Mouse (Mus musculus): Measurements from ENCODE around the gene 1700015F17Rik. TPM values are rescaled to one million over a fixed set of nuclear protein-coding genes. Genes with fewer than 3 reads are reported as not detected.
A peak's percentile ranks its signal among the peaks of the same experiment; 100 is the strongest.

The 1700015F17Rik gene
- polyA plus RNA-seq, 1 experiment from 2014 or later, result 0.30 TPM

GRCm38 (mm10) chr5:5495042-5495441 is 16.1 kb upstream of the 1700015F17Rik start:
- H3K36me3 ChIP-seq, result no peaks in the 10 kb centered on the region
- H3K4me1 ChIP-seq (replicated peaks), result no peaks in the 10 kb centered on the region
- DNase-seq (ENCODE audit: low spot score), result no peak
- no peaks in the 10 kb centered on the region for H3K9me3 ChIP-seq
- H3K4me3 ChIP-seq, result no peak overlapping the region
- no peak overlapping the region for H3K27ac ChIP-seq
- 86% methylated on average over 4 of the region's 4 CpGs for WGBS
- H3K27me3 ChIP-seq (ENCODE audit: insufficient read depth, poor library complexity, severe bottlenecking), result peaks cover 10% of the 10 kb centered on the region

- 42% methylated on average over 16 of the region's 16 CpGs for WGBS
- DNase-seq (ENCODE audit: low spot score), result peak; percentile 29
- Histone ChIP-seq H3K4me1 (replicated peaks) (no peaks in the 10 kb centered on the region), H3K27ac (no peak overlapping the region), H3K9me3 (no peaks in the 10 kb centered on the region), H3K4me3 (no peak overlapping the region), H3K27me3 (ENCODE audit: insufficient read depth, poor library complexity, severe bottlenecking) (peaks cover 10% of the 10 kb centered on the region), H3K36me3 (no peaks in the 10 kb centered on the region)
Observed at GRCm38 (mm10) chr5:5494269-5495005, 15.5 kb upstream of the 1700015F17Rik start.

- no peak for DNase-seq (ENCODE audit: low spot score)
- no peak overlapping the region for H3K4me3 ChIP-seq
- H3K27ac ChIP-seq, result no peak overlapping the region
- no peaks in the 10 kb centered on the region for H3K4me1 ChIP-seq (replicated peaks)
- peaks cover 10% of the 10 kb centered on the region for H3K27me3 ChIP-seq (ENCODE audit: insufficient read depth, poor library complexity, severe bottlenecking)
- 93% methylated on average over 4 of the region's 4 CpGs for WGBS
- no peaks in the 10 kb centered on the region for H3K9me3 ChIP-seq
- no peaks in the 10 kb centered on the region for H3K36me3 ChIP-seq
Observed at GRCm38 (mm10) chr5:5492163-5492562, 13.2 kb upstream of the 1700015F17Rik start.

GRCm38 (mm10) chr5:5486071-5486470 is 7.1 kb upstream of the 1700015F17Rik start:
- H3K27me3 ChIP-seq (ENCODE audit: insufficient read depth, poor library complexity, severe bottlenecking), result no peaks in the 10 kb centered on the region
- no peak overlapping the region for H3K27ac ChIP-seq
- H3K36me3 ChIP-seq, result no peaks in the 10 kb centered on the region
- no peaks in the 10 kb centered on the region for H3K4me1 ChIP-seq (replicated peaks)
- DNase-seq (ENCODE audit: low spot score), result no peak
- H3K9me3 ChIP-seq, result no peaks in the 10 kb centered on the region
- WGBS, result 32% methylated on average over 3 of the region's 3 CpGs
- H3K4me3 ChIP-seq, result no peak overlapping the region

- DNase-seq (ENCODE audit: low spot score), result no peak
- no peaks in the 10 kb centered on the region for H3K9me3 ChIP-seq
- no peaks in the 10 kb centered on the region for H3K27me3 ChIP-seq (ENCODE audit: insufficient read depth, poor library complexity, severe bottlenecking)
- no peaks in the 10 kb centered on the region for H3K36me3 ChIP-seq
- no peaks in the 10 kb centered on the region for H3K4me1 ChIP-seq (replicated peaks)
- H3K27ac ChIP-seq, result no peak overlapping the region
- no peak overlapping the region for H3K4me3 ChIP-seq
- WGBS, result 78% methylated on average over 9 of the region's 9 CpGs
Observed at GRCm38 (mm10) chr5:5483254-5483858, 4.4 kb upstream of the 1700015F17Rik start.

DNA sequence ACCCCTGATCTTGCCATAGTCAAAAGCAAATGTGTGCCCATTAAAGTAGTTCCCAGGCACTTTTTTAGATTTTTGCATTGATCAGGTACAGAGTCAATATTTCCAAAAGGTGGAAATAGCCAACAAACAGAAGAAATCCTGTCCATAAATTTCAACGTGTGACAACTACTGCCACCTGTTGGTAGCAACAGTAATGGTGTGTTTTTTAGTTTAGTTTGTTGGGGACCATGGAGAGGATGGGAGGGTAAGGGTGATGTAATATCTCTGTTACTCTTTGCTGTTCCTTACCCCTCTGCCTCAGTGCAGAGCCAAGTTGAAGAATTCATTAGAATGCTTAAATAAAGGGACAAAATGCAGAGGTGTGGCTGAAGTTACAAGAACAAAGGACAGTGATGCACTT is 2.7 kb upstream of the 1700015F17Rik start:
- Histone ChIP-seq H3K36me3 (no peaks in the 10 kb centered on the region), H3K4me1 (replicated peaks) (no peaks in the 10 kb centered on the region), H3K27ac (no peak overlapping the region), H3K4me3 (no peak overlapping the region), H3K27me3 (ENCODE audit: insufficient read depth, poor library complexity, severe bottlenecking) (no peaks in the 10 kb centered on the region), H3K9me3 (no peaks in the 10 kb centered on the region)
- no peak for DNase-seq (ENCODE audit: low spot score)
- 8% methylated on average over 1 of the region's 1 CpGs for WGBS

DNA sequence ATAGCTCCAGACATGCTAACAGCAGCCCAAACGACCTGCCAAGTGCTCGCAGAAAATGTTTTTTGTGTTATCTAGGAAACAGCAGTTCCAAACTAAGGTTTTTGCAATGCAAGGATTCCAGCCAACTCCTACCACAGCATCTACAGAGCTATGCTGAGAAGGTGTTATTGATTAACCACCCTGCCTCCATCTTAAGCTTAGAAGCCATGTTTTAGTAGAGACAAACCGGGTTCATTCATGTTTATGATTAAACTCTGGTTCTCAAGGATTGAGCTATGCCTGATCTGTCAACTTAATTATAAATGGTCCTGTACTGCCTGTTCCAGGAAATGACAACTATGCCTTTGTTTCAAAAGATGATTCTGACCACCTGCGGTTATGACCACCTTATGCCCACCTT is 2.8 kb downstream of the 1700015F17Rik start:
- Histone ChIP-seq H3K4me1 (replicated peaks) (no peaks in the 10 kb centered on the region), H3K4me3 (no peak overlapping the region), H3K36me3 (no peaks in the 10 kb centered on the region), H3K27ac (no peak overlapping the region), H3K9me3 (no peaks in the 10 kb centered on the region), H3K27me3 (ENCODE audit: insufficient read depth, poor library complexity, severe bottlenecking) (no peaks in the 10 kb centered on the region)
- 93% methylated on average over 4 of the region's 4 CpGs for WGBS
- DNase-seq (ENCODE audit: low spot score), result no peak

DNA sequence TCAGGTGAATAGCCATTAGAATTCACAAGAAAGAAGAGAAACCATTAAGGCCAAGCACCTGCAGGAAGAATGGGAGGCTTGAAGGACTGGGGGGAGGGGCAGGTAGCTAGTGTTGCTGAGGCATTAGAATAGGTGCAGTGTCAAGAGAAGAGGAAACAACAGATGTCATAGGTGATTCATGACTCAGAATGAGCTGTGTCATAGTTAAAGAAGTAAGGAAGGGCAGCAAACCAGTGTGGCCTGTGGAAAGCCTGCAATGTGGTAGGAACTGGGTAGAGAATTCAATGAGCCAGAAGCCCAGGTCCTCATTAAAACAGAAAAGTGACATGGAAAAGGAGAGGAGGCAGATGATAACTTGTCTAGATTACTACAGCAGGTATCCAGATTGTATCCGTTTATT is 13.7 kb downstream of the 1700015F17Rik start:
- Histone ChIP-seq H3K4me1 (replicated peaks) (no peaks in the 10 kb centered on the region), H3K9me3 (no peaks in the 10 kb centered on the region), H3K27me3 (ENCODE audit: insufficient read depth, poor library complexity, severe bottlenecking) (no peaks in the 10 kb centered on the region), H3K27ac (no peak overlapping the region), H3K4me3 (no peak overlapping the region), H3K36me3 (no peaks in the 10 kb centered on the region)
- WGBS, result 77% methylated on average over 1 of the region's 1 CpGs
- DNase-seq (ENCODE audit: low spot score), result no peak

- Histone ChIP-seq H3K27me3 (ENCODE audit: insufficient read depth, poor library complexity, severe bottlenecking) (no peaks in the 10 kb centered on the region), H3K9me3 (no peaks in the 10 kb centered on the region), H3K27ac (no peak overlapping the region), H3K4me3 (no peak overlapping the region), H3K36me3 (no peaks in the 10 kb centered on the region), H3K4me1 (replicated peaks) (no peaks in the 10 kb centered on the region)
- WGBS, result 72% methylated on average over 5 of the region's 5 CpGs
- DNase-seq (ENCODE audit: low spot score), result no peak
Observed at GRCm38 (mm10) chr5:5431746-5432438, 47.1 kb downstream of the 1700015F17Rik start.

- H3K27ac ChIP-seq, result no peak overlapping the region
- DNase-seq (ENCODE audit: low spot score), result no peak
- H3K4me1 ChIP-seq (replicated peaks), result no peaks in the 10 kb centered on the region
- no peak overlapping the region for H3K4me3 ChIP-seq
- H3K27me3 ChIP-seq (ENCODE audit: insufficient read depth, poor library complexity, severe bottlenecking), result no peaks in the 10 kb centered on the region
- WGBS, result 83% methylated on average over 6 of the region's 6 CpGs
- no peaks in the 10 kb centered on the region for H3K9me3 ChIP-seq
- H3K36me3 ChIP-seq, result no peaks in the 10 kb centered on the region
Observed at GRCm38 (mm10) chr5:5423723-5424171, 55.2 kb downstream of the 1700015F17Rik start.

GRCm38 (mm10) chr5:5423081-5423480 is 55.9 kb downstream of the 1700015F17Rik start:
- WGBS, result 95% methylated on average over 4 of the region's 4 CpGs
- Histone ChIP-seq H3K36me3 (no peaks in the 10 kb centered on the region), H3K27me3 (ENCODE audit: insufficient read depth, poor library complexity, severe bottlenecking) (no peaks in the 10 kb centered on the region), H3K4me1 (replicated peaks) (no peaks in the 10 kb centered on the region), H3K9me3 (no peaks in the 10 kb centered on the region), H3K27ac (no peak overlapping the region), H3K4me3 (no peak overlapping the region)
- no peak for DNase-seq (ENCODE audit: low spot score)

- Histone ChIP-seq H3K9me3 (no peaks in the 10 kb centered on the region), H3K4me1 (replicated peaks) (no peaks in the 10 kb centered on the region), H3K4me3 (no peak overlapping the region), H3K27me3 (ENCODE audit: insufficient read depth, poor library complexity, severe bottlenecking) (no peaks in the 10 kb centered on the region), H3K36me3 (no peaks in the 10 kb centered on the region), H3K27ac (no peak overlapping the region)
- WGBS, result 94% methylated on average over 2 of the region's 2 CpGs
- DNase-seq (ENCODE audit: low spot score), result no peak
Observed at GRCm38 (mm10) chr5:5421439-5421838, 57.5 kb downstream of the 1700015F17Rik start.

DNA sequence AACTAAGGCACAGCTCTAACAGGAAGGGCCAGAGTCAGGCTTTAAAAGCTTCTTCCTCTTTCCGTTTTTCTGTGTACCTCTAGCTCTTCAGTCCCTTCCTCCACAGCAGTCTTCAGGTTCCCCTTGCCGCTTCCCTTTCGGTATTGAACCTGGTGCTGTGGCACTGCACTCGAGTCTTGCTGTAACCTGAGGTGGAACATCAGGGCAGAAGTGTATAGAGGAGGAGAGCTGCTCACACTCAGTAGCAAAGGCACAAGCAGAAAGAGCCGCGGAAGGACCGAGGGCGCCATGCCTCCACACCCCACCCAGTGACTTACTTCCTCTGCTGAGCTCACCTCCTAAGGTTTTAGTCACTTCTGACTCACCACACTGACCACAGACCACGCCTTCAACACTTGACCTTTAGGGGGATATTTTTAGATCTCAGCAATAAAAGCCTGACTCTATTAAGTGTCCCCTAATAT is 58.9 kb downstream of the 1700015F17Rik start, which contains the start of gene Cdk14:
Cdk14 (minus strand) TSS at position 321 of the 464 bp plus-strand sequence.
- no peaks in the 10 kb centered on the region for H3K9me3 ChIP-seq
- WGBS, result 87% methylated on average over 9 of the region's 9 CpGs

More for the DNA sequence above, 58.9 kb downstream of the 1700015F17Rik start, which contains the start of gene Cdk14:
- Histone ChIP-seq H3K27ac (no peak within 1 kb of the TSS), H3K4me3 (no peak within 1 kb of the TSS), H3K27me3 (ENCODE audit: insufficient read depth, poor library complexity, severe bottlenecking) (no peaks in the 10 kb centered on the region), H3K4me1 (replicated peaks) (no peaks in the 10 kb centered on the region), H3K36me3 (no peaks in the 10 kb centered on the region)
- DNase-seq (ENCODE audit: low spot score), result no peak

All from hindbrain, embryonic 10.5 days (tissue).